Mouse (Mus musculus) 416B (cell line): ENCODE results near the gene Emid1.
"Not testable (repeated sequence)": the region's sequence is repeated elsewhere in the genome, so short reads cannot be mapped to it uniquely, and the experiment has no call there.

Experiments
- DNase-seq: peaks from one replicate; pipeline ENCODE4 v3.0.0; 2011; ENCODE audit warnings: low read depth

Emid1 gene

DNA sequence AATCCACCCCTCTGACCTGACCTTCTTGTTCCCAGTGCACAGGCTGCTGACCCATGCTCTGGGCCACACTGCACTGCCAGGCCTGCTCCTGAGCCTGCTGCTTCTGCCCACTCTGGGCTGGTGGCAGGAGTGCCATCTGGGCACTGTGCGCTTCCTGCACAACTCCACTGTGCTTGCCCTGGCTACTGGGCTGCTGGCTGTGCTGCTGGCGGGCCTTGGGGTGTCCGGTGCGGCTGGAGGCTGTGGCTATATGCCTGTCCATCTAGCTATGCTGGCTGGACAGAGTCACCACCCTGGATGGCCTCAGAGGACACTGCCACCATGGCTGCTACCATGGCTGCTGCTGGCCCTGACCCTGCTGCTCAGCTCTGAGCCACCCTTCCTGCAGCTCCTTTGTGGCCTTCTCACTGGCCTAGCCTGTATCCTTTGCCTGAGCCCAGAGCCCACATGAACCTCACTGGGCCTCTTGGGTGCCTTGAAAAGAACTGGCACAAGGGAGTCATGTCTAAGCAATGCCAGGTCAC is 48.0 kb downstream of the Emid1 start:
- no peak for DNase-seq

GRCm38 (mm10) chr11:5102384-5102783 is 49.7 kb downstream of the Emid1 start:
- DNase-seq = no peak

DNA sequence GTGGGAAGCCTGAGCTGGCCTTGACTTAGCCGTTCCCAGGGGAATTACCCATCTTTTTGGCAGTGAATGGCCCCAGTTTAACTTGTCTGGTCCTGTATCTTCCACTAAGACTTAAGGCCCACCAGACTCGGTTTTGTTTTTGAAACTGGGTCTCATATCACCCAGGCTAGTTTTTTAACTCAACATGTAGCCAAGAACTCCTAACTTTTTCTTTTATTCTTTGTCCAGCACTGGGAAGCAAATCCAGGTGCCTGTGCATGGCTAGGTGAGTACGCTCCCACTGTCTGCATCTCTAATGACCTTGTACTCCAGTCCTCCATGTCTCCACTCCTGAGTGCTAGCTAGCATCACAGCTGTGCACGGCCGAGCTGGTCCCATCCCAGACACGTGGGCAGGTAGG is 50.4 kb downstream of the Emid1 start:
- DNase-seq = no peak

- no peak for DNase-seq
Measured at GRCm38 (mm10) chr11:5100801-5101200, 51.3 kb downstream of the Emid1 start.

DNA sequence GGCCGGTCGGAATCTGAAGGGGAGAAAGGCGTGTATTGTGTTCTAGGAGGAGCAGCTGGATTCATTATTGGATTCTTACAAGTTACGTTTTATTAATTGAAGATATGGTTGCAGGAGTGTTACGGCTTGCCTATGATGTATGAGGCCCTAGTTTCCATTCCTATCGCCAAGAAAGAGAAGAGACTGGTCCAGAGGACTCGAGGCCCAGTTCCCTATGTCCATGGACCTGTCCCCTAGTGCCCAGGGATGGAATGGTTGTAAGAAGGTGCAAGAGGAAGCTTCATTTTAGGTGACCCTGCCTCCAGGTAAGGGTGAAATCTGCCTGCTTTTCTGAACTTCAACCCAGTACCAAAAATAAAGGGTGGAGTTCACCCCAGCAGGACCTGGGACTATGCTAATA is 51.8 kb downstream of the Emid1 start:
- DNase-seq = no peak

- DNase-seq = peak; percentile 91
Measured at GRCm38 (mm10) chr11:5099576-5100183, 52.4 kb downstream of the Emid1 start.

DNA sequence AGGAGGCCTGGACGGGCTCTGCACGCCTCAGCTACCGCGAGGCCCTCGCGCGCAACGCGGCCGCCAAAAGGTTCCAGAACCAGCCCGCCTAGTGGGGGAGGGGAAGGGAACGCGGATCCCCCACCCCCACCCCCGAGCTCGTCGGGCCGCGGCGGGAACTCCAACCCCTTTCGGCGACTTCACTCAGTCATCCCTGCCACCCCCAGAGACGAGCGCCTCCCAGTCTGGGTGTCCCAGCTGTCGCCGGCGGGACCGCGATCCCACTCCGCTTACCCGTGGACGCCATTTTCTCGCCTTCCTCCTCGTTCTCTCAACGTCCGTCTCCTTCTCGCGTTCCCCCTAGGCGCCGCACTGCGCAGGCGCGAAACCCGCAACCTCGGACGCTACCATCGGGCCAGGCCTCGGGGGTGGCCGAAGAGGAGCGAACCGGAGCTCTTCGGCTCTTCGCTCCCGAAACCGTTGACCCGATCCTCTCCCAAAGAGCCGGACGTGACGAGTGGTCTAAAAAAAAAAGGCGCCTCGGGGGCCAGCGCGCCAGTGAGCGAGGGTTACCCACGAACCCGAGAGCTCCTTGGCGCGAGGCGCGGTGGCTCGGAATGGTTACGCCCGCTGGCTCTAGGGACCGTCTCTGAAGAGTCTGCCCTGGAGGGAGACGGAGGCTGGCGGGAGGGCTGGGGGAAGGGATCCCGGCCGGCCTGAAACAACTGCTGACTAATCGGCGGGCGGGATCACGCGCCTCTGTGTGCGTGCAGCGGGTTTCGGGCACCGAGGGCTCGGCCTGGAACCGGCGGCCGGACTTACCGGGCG is 53.1 kb downstream of the Emid1 start, which contains the start of the genes Rhbdd3 and Ewsr1:
Gene Rhbdd3 (plus strand): TSS at position 191 of the 807 bp plus-strand sequence.
Gene Ewsr1 (minus strand): TSS at position 531 of the 807 bp plus-strand sequence.
- peak; percentile 96 for DNase-seq

DNA sequence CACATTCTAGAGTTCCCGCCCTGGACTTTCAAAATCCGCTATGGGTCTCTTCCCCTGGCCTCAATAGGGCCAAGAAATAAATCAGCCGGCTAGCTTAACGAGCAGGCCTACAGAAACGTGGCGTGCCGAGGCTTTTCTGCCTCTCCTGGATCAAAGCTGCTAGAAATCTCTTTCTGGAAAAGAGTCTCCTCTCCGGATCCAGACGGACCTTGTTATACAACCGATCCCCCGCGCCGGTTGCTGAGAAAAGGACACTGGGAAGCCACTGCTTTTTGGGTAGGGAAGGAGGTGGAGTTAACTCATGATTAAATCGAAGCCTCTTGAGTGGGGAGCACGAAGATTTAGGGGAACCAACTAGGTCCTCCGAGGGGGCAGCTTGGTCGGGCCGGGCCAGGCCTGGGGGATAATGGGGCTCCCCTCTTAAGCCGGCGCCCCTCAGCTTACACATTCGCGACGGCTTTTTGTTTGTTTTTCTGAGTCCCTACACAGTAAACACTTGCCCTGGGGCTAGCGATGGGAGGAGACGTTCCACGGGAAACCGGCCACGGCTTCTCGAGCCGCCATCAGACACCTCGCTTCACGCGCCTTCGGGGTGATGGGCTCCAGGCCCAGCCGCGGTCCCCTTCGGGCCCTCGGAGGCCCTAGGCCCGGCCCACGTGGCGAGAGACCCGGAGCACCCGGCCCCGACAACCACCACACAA is 53.9 kb downstream of the Emid1 start:
- DNase-seq = peak; percentile 67

DNA sequence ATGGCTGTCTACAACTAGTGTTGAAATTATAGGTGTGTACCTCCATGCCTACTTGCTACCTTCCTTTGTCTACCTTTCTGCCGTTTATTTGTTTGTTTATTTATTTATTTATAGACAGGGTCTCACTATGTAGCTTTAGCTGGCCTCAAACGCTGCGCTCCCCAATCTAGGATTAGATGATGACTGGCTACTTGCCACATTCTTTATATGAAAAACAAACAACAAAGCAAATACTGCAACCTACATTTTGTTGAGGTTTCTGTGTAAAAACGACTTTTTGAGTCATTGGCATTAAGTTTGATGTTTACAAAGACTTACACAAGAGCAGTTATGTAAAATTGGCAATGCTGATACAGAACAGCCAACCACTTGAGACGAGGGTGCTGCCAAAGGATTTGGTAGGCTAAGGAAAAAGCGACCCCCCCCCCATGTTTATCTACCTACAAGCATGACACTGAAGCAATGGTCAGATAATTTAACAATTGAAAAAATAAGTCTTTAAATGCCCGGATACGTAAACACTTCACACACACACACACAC is 55.5 kb downstream of the Emid1 start:
- DNase-seq = peak; percentile 45

DNA sequence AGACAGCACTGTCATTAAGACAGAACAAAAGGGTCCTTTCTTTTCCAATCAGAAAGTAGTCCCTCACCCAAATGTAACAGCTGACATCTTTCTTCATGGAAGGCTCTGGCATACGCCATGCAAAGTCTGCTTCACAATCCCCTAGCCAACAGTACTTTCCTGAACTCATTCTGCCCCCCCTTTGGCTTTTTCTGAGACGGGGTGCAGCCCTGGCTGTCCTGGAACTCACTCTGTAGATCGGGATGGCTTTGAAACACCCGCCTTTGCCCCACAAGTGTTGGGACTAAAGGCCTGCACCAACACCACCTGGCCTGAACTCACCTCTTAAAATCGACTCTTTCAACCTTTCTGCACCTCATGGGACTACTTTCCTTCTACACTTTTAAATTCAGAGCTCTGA is 56.2 kb downstream of the Emid1 start:
- no peak for DNase-seq

DNA sequence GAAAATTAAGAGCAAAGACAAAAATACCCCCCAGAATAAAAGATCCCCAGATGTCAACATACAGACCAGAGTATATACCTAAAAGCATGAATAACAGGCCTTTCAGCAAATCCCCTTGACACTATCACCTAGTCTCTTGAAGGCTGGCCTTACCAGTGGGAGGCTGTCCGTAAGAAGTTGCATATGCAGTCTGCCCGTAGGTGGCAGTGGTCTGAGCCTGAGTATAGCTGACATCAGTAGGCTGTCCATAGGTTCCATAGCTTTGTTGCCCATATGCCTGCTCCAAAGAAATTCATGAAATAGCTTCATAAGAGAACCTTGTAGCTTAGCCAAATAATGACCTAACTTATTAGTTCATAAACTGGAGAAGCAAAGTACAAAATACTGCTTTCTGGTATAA is 60.4 kb downstream of the Emid1 start:
- DNase-seq = peak; percentile 67

GRCm38 (mm10) chr11:5089147-5089546 is 62.9 kb downstream of the Emid1 start:
- DNase-seq = no peak

- DNase-seq = not testable (repeated sequence)
Measured at GRCm38 (mm10) chr11:5076843-5077242, 75.2 kb downstream of the Emid1 start.

DNA sequence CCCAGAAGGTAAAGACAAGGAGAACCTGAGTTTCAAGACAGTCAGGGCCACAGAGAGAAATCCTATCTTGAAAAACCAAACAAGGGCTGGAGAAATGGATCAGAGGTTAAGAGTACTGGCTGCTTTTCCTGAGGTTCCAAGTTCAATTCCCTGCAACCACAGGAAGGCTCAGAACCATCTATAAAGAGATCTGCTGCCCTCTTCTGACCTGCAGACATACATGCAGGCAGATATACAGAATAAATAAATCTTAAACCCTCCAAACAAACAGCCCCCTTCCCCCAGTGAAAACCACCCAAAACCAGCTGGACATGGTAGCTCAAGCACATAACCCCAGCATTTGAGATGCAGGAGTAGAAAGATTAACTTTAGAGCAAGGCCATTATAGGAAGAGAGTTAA is 76.3 kb downstream of the Emid1 start:
- peak; percentile 48 for DNase-seq

GRCm38 (mm10) chr11:5074882-5075281 is 77.2 kb downstream of the Emid1 start:
- peak; percentile 49 for DNase-seq

- peak; percentile 35 for DNase-seq
Measured at GRCm38 (mm10) chr11:5068126-5068971, 83.7 kb downstream of the Emid1 start.

DNA sequence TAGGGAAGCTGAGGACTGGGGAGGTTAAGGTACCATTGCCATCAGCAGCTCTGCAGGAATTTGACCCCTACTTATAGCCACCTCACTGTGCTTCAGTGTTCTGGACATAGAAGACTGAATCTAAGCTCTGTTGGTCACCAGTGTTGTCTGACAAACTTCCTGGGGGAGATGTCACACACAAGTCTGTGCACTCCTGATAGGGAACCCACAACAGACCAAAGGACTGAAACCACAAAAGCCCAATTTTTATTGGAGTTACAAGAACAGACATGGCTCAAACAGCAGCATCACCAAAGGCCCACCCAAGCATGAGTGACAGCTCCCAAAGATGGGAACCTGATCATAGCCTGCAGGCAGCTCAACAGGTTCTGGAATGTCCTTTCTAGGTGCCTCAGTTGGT is 85.0 kb downstream of the Emid1 start:
- peak; percentile 65 for DNase-seq

- peak; percentile 93 for DNase-seq
Measured at GRCm38 (mm10) chr11:5065056-5065821, 86.8 kb downstream of the Emid1 start, which contains the start of gene Gas2l1. Gas2l1 (minus strand) TSS chr11:5065327.

DNA sequence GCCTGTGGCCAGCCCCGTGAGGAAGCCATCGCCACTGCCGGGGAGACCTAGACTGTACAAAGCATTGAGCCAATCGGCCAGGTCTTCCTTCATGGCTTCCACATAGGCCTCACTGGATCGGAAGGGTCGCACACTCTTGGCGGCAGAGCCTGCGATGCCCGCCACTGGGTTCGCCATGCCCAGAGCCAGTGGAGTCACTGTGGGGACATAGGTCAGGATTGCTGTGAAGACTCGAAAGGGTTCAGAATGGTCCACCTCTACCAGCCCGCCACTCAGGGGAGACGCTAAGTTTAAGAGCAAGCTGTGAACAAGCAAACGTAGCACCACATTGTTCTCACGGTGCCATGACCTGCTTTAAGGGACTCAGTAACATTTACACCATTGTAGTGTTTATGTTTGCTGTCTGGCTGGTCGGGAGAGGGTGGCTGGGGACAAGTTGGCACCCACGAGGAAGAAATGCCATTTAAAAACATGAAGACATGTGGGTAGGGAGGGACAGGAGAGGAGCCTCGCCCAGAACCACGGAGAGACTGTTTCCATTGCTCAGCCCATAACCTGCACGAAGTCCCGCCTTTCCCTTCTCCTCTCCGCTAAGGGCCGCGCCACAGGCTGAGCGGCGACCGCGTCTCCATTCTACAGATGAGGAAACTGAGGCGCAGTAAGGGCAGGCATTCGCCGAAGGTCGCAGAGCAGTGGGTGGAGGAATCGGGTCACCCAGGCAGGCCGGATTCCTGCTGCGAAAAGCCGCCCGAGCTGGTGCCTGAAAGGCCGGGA is 87.6 kb downstream of the Emid1 start:
- DNase-seq = peak; percentile 33
